Mouse (Mus musculus): ENCODE measurements around the gene Klhl31. TPM values are rescaled to one million over a fixed set of nuclear protein-coding genes. Genes with fewer than 3 reads are reported as not detected.

Gene Klhl31
- polyA plus RNA-seq, 1 experiment from 2014 or later = 0.10 TPM

DNA sequence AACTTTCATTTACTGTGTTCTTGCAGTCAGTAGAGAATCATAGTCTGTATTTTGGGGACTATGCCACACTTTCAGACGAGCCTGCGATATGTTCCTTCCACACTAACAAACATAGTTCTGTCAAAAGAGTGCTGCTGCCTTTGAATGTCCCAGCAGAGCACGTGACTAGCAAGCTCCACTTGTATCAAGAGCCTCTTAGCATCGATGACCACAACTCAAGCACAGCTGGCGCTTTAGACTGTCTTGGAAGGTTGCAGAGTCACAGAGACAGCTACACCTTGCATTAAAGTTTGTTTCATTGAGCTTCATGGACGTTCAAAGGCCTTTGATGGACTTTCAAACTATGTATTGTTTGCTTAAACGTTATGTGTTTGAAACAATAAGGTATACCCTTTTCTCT is 5.5 kb upstream of the Klhl31 start:
- Histone ChIP-seq H3K36me3 (ENCODE audit: control insufficient read depth, insufficient read depth, low read length) (no peaks in the 10 kb centered on the region), H3K4me1 (ENCODE audit: control insufficient read depth, insufficient read depth, low read length) (no peaks in the 10 kb centered on the region), H3K9me3 (ENCODE audit: control insufficient read depth, low read depth, low read length) (no peaks in the 10 kb centered on the region), H3K4me2 (replicated peaks; ENCODE audit: low read depth, low read length) (no peak overlapping the region), H3K27me3 (ENCODE audit: control insufficient read depth, insufficient read depth, low read length) (no peaks in the 10 kb centered on the region), H3K27ac (ENCODE audit: low read length) (no peak overlapping the region), H3K4me3 (ENCODE audit: low read depth, low read length) (no peak overlapping the region), H3K9ac (replicated peaks; ENCODE audit: low read depth, low read length) (no peak overlapping the region)
- no peak for ATAC-seq (ENCODE audit: insufficient number of reproducible peaks, insufficient read depth, low FRiP score, low read depth)
- 80% methylated on average over 7 of the region's 7 CpGs for WGBS

DNA sequence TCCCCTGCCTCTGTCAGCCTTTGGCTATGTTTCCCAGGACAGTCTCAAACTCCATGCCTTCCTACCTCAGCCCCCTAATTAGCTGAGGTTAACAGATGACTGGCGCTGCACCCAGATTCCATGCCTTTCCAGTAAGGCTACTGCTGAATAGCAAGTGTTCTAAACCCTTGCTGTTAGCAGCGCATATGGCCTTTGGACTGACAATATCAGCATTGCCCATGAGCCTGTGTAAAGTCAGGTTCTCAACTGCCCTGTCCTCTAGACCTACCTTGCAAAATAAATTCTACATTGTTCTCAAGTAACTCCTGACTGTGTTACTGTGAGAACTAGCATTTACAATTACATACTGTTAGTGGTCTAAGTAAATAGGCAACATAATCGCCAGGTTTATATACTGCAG is 3.9 kb upstream of the Klhl31 start:
- no peak overlapping the region for H3K27ac ChIP-seq (ENCODE audit: low read length)
- H3K4me2 ChIP-seq (replicated peaks; ENCODE audit: low read depth, low read length) = no peak overlapping the region
- no peaks in the 10 kb centered on the region for H3K36me3 ChIP-seq (ENCODE audit: control insufficient read depth, insufficient read depth, low read length)
- no peak for ATAC-seq (ENCODE audit: insufficient number of reproducible peaks, insufficient read depth, low FRiP score, low read depth)
- no peak overlapping the region for H3K9ac ChIP-seq (replicated peaks; ENCODE audit: low read depth, low read length)
- WGBS = 90% methylated on average over 3 of the region's 3 CpGs
- H3K4me1 ChIP-seq (ENCODE audit: control insufficient read depth, insufficient read depth, low read length) = no peaks in the 10 kb centered on the region
- H3K27me3 ChIP-seq (ENCODE audit: control insufficient read depth, insufficient read depth, low read length) = no peaks in the 10 kb centered on the region
- H3K9me3 ChIP-seq (ENCODE audit: control insufficient read depth, low read depth, low read length) = no peaks in the 10 kb centered on the region
- H3K4me3 ChIP-seq (ENCODE audit: low read depth, low read length) = no peak overlapping the region

DNA sequence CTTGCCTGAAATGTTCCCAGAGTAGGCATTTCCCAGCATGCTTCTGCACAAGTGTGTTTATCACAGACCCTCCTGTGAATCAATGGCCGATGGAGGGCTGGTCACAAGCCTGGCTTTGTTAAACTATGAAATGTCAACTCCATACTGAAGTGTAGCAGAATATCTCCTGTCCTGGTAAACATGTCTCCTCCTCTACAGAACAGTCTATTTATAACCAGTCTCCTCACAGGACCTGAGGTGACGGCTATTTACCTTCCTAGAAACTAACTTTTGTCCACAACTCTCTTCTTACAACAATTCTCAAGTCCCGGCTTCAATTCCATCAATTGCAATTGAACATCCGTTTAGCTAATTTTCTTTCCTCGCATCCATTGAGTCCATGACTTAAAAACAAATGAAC is 297 bp upstream of the Klhl31 start:
- WGBS = 74% methylated on average over 5 of the region's 5 CpGs
- H3K4me2 ChIP-seq (replicated peaks; ENCODE audit: low read depth, low read length) = no peak overlapping the region
- ATAC-seq (ENCODE audit: insufficient number of reproducible peaks, insufficient read depth, low FRiP score, low read depth) = no peak
- no peaks in the 10 kb centered on the region for H3K27me3 ChIP-seq (ENCODE audit: control insufficient read depth, insufficient read depth, low read length)
- H3K9ac ChIP-seq (replicated peaks; ENCODE audit: low read depth, low read length) = no peak overlapping the region
- H3K4me3 ChIP-seq (ENCODE audit: low read depth, low read length) = no peak overlapping the region
- no peak overlapping the region for H3K27ac ChIP-seq (ENCODE audit: low read length)
- no peaks in the 10 kb centered on the region for H3K36me3 ChIP-seq (ENCODE audit: control insufficient read depth, insufficient read depth, low read length)
- H3K9me3 ChIP-seq (ENCODE audit: control insufficient read depth, low read depth, low read length) = no peaks in the 10 kb centered on the region
- no peaks in the 10 kb centered on the region for H3K4me1 ChIP-seq (ENCODE audit: control insufficient read depth, insufficient read depth, low read length)

DNA sequence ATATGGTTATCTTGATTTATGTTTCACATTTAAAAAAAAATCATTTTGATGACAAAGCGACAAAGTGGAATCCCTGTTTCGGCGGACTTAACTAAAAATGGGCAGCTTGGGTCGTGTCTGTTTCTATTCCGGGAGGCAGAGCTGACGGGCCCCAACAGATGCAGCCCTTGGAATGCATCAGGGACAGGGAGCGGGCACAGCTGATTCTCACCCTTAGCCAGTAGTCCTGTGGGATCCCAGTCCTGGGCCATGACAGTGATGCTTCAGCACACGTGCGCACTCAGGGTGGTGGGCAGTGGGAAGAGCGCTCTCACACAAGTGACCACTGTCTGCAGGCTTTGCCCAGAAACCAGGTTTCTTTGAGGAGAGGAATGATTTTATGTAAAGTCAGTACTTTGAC is 1.1 kb downstream of the Klhl31 start:
- no peak overlapping the region for H3K4me3 ChIP-seq (ENCODE audit: low read depth, low read length)
- no peak overlapping the region for H3K9ac ChIP-seq (replicated peaks; ENCODE audit: low read depth, low read length)
- H3K27me3 ChIP-seq (ENCODE audit: control insufficient read depth, insufficient read depth, low read length) = no peaks in the 10 kb centered on the region
- no peaks in the 10 kb centered on the region for H3K36me3 ChIP-seq (ENCODE audit: control insufficient read depth, insufficient read depth, low read length)
- H3K9me3 ChIP-seq (ENCODE audit: control insufficient read depth, low read depth, low read length) = no peaks in the 10 kb centered on the region
- no peak for ATAC-seq (ENCODE audit: insufficient number of reproducible peaks, insufficient read depth, low FRiP score, low read depth)
- WGBS = 62% methylated on average over 10 of the region's 10 CpGs
- no peaks in the 10 kb centered on the region for H3K4me1 ChIP-seq (ENCODE audit: control insufficient read depth, insufficient read depth, low read length)
- H3K27ac ChIP-seq (ENCODE audit: low read length) = no peak overlapping the region
- H3K4me2 ChIP-seq (replicated peaks; ENCODE audit: low read depth, low read length) = no peak overlapping the region

DNA sequence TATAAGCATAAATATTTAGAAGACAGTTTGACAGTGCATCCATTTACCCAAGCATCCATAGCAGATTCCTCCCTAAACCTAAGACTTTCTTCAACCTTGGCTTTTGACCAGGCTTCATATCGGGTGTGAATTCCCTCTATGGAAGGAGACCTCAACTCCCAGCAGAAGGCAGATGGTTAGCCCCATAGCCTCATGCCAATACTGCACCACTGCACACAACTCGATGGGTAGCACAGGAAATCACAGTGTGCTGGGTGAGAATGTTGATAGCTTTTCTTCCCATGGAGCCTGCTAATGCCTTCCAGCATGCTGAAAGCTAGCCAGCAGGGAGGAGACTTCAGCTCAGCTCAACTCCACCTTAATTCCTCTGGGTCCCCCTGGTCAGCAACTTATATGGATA is 8.9 kb downstream of the Klhl31 start:
- no peaks in the 10 kb centered on the region for H3K27me3 ChIP-seq (ENCODE audit: control insufficient read depth, insufficient read depth, low read length)
- H3K4me1 ChIP-seq (ENCODE audit: control insufficient read depth, insufficient read depth, low read length) = no peaks in the 10 kb centered on the region
- no peaks in the 10 kb centered on the region for H3K36me3 ChIP-seq (ENCODE audit: control insufficient read depth, insufficient read depth, low read length)
- H3K9ac ChIP-seq (replicated peaks; ENCODE audit: low read depth, low read length) = no peak overlapping the region
- no peak overlapping the region for H3K4me2 ChIP-seq (replicated peaks; ENCODE audit: low read depth, low read length)
- no peak for ATAC-seq (ENCODE audit: insufficient number of reproducible peaks, insufficient read depth, low FRiP score, low read depth)
- 58% methylated on average over 2 of the region's 2 CpGs for WGBS
- no peak overlapping the region for H3K4me3 ChIP-seq (ENCODE audit: low read depth, low read length)
- no peaks in the 10 kb centered on the region for H3K9me3 ChIP-seq (ENCODE audit: control insufficient read depth, low read depth, low read length)
- H3K27ac ChIP-seq (ENCODE audit: low read length) = no peak overlapping the region

DNA sequence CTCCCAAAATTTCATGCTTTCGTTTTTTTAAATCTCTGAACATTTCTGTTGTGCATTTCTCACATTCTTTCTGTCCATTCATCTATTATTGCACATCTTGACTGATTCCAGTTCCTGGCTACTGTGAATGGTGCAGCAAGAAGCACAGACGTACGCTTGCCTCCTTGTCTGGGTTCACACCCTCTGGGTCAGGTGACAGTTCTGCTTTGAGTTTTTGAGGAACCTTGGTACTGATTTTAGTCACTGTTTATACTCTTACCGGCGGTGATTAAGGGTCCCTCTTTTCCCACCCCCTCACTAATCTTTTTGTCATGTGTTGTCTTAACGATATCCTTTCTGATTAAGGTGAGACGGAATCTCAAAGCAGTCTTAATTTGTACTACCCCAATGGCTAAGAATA is 15.5 kb downstream of the Klhl31 start:
- Histone ChIP-seq H3K36me3 (ENCODE audit: control insufficient read depth, insufficient read depth, low read length) (no peaks in the 10 kb centered on the region), H3K4me3 (ENCODE audit: low read depth, low read length) (no peak overlapping the region), H3K4me2 (replicated peaks; ENCODE audit: low read depth, low read length) (no peak overlapping the region), H3K9ac (replicated peaks; ENCODE audit: low read depth, low read length) (no peak overlapping the region), H3K27ac (ENCODE audit: low read length) (no peak overlapping the region), H3K27me3 (ENCODE audit: control insufficient read depth, insufficient read depth, low read length) (no peaks in the 10 kb centered on the region), H3K9me3 (ENCODE audit: control insufficient read depth, low read depth, low read length) (no peaks in the 10 kb centered on the region), H3K4me1 (ENCODE audit: control insufficient read depth, insufficient read depth, low read length) (no peaks in the 10 kb centered on the region)
- no peak for ATAC-seq (ENCODE audit: insufficient number of reproducible peaks, insufficient read depth, low FRiP score, low read depth)
- 47% methylated on average over 7 of the region's 7 CpGs for WGBS

DNA sequence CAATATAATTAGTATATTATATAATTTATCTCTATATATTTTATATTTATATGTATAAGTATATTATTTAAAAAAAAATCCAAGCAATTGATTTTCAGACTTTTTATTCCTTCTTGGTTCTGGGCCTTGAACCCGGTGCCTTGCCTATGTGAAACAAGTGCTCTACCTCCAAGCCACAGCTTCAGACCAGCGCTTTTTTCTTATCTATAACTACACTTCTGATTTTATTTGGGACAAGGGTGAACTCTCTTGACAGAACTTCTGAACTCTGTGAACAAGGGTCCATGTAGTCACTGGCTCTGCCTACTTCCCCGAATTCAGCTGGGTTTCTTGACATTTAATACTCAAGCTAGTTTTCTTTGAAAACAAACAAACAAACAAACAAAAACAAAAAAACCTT is 17.6 kb downstream of the Klhl31 start:
- 77% methylated on average over 3 of the region's 3 CpGs for WGBS
- Histone ChIP-seq H3K9me3 (ENCODE audit: control insufficient read depth, low read depth, low read length) (no peaks in the 10 kb centered on the region), H3K4me3 (ENCODE audit: low read depth, low read length) (no peak overlapping the region), H3K4me2 (replicated peaks; ENCODE audit: low read depth, low read length) (no peak overlapping the region), H3K9ac (replicated peaks; ENCODE audit: low read depth, low read length) (no peak overlapping the region), H3K4me1 (ENCODE audit: control insufficient read depth, insufficient read depth, low read length) (no peaks in the 10 kb centered on the region), H3K27me3 (ENCODE audit: control insufficient read depth, insufficient read depth, low read length) (no peaks in the 10 kb centered on the region), H3K27ac (ENCODE audit: low read length) (no peak overlapping the region), H3K36me3 (ENCODE audit: control insufficient read depth, insufficient read depth, low read length) (no peaks in the 10 kb centered on the region)
- no peak for ATAC-seq (ENCODE audit: insufficient number of reproducible peaks, insufficient read depth, low FRiP score, low read depth)

DNA sequence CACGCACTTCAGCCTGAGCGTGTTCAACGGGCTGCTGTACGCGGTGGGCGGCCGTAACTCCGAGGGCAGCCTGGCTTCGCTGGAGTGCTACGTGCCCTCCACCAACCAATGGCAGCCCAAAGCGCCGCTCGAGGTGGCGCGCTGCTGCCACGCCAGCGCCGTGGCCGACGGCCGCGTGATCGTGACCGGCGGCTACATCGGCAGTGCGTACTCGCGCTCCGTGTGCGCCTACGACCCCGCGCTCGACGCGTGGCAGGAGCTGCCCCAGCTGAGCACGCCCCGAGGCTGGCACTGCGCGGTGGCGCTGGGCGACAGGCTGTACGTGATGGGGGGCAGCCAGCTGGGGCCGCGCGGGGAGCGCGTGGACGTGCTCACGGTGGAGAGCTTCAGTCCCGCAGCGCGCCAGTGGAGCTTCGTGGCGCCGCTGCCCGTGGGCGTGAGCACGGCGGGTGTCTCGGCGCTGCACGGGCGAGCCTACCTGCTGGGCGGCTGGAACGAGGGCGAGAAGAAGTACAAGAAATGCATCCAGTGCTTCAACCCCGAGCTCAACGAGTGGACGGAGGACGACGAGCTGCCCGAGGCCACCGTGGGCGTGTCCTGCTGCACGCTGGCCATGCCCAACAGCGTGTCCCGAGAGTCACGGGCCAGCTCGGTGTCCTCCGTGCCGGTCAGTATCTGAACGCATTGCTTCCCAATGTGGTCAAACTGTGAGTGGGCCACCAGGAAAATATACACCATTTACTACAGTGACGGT is 19.1 kb downstream of the Klhl31 start:
- no peaks in the 10 kb centered on the region for H3K9me3 ChIP-seq (ENCODE audit: control insufficient read depth, low read depth, low read length)
- peak overlapping the region; percentile 57 for H3K4me3 ChIP-seq (ENCODE audit: low read depth, low read length)
- H3K27ac ChIP-seq (ENCODE audit: low read length) = no peak overlapping the region
- H3K9ac ChIP-seq (replicated peaks; ENCODE audit: low read depth, low read length) = peak overlapping the region; percentile 38; the same call in 1 of the 2 replicates
- no peaks in the 10 kb centered on the region for H3K27me3 ChIP-seq (ENCODE audit: control insufficient read depth, insufficient read depth, low read length)
- peak; percentile 76 for ATAC-seq (ENCODE audit: insufficient number of reproducible peaks, insufficient read depth, low FRiP score, low read depth)
- H3K36me3 ChIP-seq (ENCODE audit: control insufficient read depth, insufficient read depth, low read length) = no peaks in the 10 kb centered on the region
- H3K4me1 ChIP-seq (ENCODE audit: control insufficient read depth, insufficient read depth, low read length) = no peaks in the 10 kb centered on the region
- H3K4me2 ChIP-seq (replicated peaks; ENCODE audit: low read depth, low read length) = peak overlapping the region; percentile 100
- under 1% methylated on average over 84 of the region's 85 CpGs for WGBS

DNA sequence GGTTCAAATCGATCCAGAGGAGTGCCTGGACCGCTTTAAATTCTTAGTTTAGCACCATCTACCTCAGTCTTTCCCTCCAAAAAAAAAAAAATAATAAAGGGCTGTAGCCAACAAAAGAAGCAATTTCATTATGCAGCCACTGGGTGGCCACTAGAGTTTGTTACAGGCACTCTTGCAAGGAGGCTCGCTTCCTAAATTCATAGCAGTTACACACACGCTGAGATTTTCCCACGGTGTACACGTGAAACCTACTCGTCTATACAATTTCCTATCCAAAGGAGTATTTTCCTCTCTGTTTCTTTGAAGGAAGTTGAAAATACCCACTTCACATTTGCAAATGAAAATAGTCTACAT is 19.6 kb downstream of the Klhl31 start:
- no peaks in the 10 kb centered on the region for H3K27me3 ChIP-seq (ENCODE audit: control insufficient read depth, insufficient read depth, low read length)
- no peak overlapping the region for H3K27ac ChIP-seq (ENCODE audit: low read length)
- H3K9ac ChIP-seq (replicated peaks; ENCODE audit: low read depth, low read length) = no peak overlapping the region; the same call in 1 of the 2 replicates
- H3K36me3 ChIP-seq (ENCODE audit: control insufficient read depth, insufficient read depth, low read length) = no peaks in the 10 kb centered on the region
- H3K4me3 ChIP-seq (ENCODE audit: low read depth, low read length) = peak overlapping the region; percentile 57
- H3K9me3 ChIP-seq (ENCODE audit: control insufficient read depth, low read depth, low read length) = no peaks in the 10 kb centered on the region
- peak; percentile 42; the same call in 1 of the 2 replicates for ATAC-seq (ENCODE audit: insufficient number of reproducible peaks, insufficient read depth, low FRiP score, low read depth)
- no peaks in the 10 kb centered on the region for H3K4me1 ChIP-seq (ENCODE audit: control insufficient read depth, insufficient read depth, low read length)
- peak overlapping the region; percentile 100 for H3K4me2 ChIP-seq (replicated peaks; ENCODE audit: low read depth, low read length)
- 2% methylated on average over 7 of the region's 7 CpGs for WGBS

Data from stomach, embryonic 14.5 days (tissue).